Mouse (Mus musculus) embryonic facial prominence, embryonic 12.5 days (tissue): ENCODE results near the gene Abca1. TPM values are rescaled to one million over a fixed set of nuclear protein-coding genes. Genes with fewer than 3 reads are reported as not detected.

Experiments
- ATAC-seq: fragments of 200-750 bp; cut with Nextera tagmentation; 2 replicates; pipeline ENCODE4 v1.8.0; 2017; ENCODE audit not compliant: insufficient number of reproducible peaks, insufficient read depth, low FRiP score, low TSS enrichment
- H3K27ac ChIP-seq: fragments of 300-500 bp; sonication (generic); 2 replicates; pipeline ENCODE4 v1.5.1; 2016; ENCODE audit warnings: mild to moderate bottlenecking
- H3K27me3 ChIP-seq: fragments of 300-500 bp; sonication (generic); 2 replicates; pipeline ENCODE4 v1.6.1; 2016; ENCODE audit warnings: mild to moderate bottlenecking, moderate library complexity
- H3K36me3 ChIP-seq: fragments of 300-500 bp; sonication (generic); 2 replicates; pipeline ENCODE4 v1.6.1; 2016; ENCODE audit warnings: mild to moderate bottlenecking
- H3K4me1 ChIP-seq: fragments of 300-500 bp; sonication (generic); 2 replicates; pipeline ENCODE4 v1.6.1; 2016
- H3K4me2 ChIP-seq: fragments of 300-500 bp; sonication (generic); replicated peaks from 2 replicates; pipeline ENCODE4 v1.6.1; 2016; ENCODE audit warnings: mild to moderate bottlenecking, moderate library complexity
- H3K4me3 ChIP-seq: fragments of 300-500 bp; sonication (generic); 2 replicates; pipeline ENCODE4 v1.5.1; 2016; ENCODE audit warnings: mild to moderate bottlenecking
- H3K9ac ChIP-seq: fragments of 300-500 bp; sonication (generic); 2 replicates; pipeline ENCODE4 v1.6.1; 2016; ENCODE audit warnings: mild to moderate bottlenecking, moderate library complexity
- H3K9me3 ChIP-seq: fragments of 300-500 bp; sonication (generic); 2 replicates; pipeline ENCODE4 v1.6.1; 2016; ENCODE audit warnings: mild to moderate bottlenecking, moderate library complexity
- WGBS: fragments of 180-500 bp; shearing (Covaris S2); methylation state at CpG from one replicate; pipeline ENCODE4 v1.1.7; 2016; 5-methylcytosine and 5-hydroxymethylcytosine counted together
- polyA plus RNA-seq: library from polyadenylated mRNA; unstranded; fragments of >200 nt; fragmentation: Nextera tagmentation; extraction: Ambion mirVana; gene quantifications from 2 replicates; pipeline ENCODE4 v1.2.1, GENCODE M21; 2016

Gene Abca1
- polyA plus RNA-seq, 1 experiment from 2014 or later = 8.4 TPM

DNA sequence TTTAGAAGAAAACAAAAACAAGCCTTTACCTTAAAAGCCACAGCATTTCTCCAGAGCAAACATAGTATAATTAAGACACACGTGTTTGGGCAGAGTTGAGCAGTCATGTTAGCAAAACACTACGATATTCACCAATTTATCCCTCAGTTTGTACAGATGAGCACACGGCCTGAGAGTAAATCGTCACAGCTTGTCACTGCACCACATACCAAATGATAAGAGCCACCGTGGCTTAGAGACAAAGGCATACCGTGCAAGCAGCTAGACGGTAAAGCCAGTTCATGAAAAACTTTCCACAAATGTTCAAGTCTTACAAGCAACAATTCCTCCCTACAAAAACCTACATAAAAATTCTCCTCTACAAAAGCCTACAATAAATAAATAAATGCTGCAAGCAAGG, 57.2 kb downstream of the Abca1 start:
- no peak overlapping the region for H3K9ac ChIP-seq
- peaks cover 4% of the 10 kb centered on the region; the same call in 1 of the 2 replicates for H3K4me1 ChIP-seq
- ATAC-seq = no peak
- H3K4me3 ChIP-seq = no peak overlapping the region
- H3K27ac ChIP-seq = no peak overlapping the region
- H3K4me2 ChIP-seq = no peak overlapping the region
- H3K9me3 ChIP-seq = no peaks in the 10 kb centered on the region
- H3K27me3 ChIP-seq = no peaks in the 10 kb centered on the region
- WGBS = 84% methylated on average over 7 of the region's 7 CpGs
- H3K36me3 ChIP-seq = no peaks in the 10 kb centered on the region

- Histone ChIP-seq H3K27ac (no peak overlapping the region), H3K36me3 (no peaks in the 10 kb centered on the region), H3K9ac (no peak overlapping the region), H3K4me1 (peaks cover 4% of the 10 kb centered on the region; the same call in 1 of the 2 replicates), H3K27me3 (no peaks in the 10 kb centered on the region), H3K9me3 (no peaks in the 10 kb centered on the region), H3K4me3 (no peak overlapping the region), H3K4me2 (no peak overlapping the region)
- whole genome bisulfite sequencing = 75% methylated on average over 5 of the region's 5 CpGs
- ATAC-seq = no peak
Measured at GRCm38 (mm10) chr4:53101306-53101705, 58.4 kb downstream of the Abca1 start.

DNA sequence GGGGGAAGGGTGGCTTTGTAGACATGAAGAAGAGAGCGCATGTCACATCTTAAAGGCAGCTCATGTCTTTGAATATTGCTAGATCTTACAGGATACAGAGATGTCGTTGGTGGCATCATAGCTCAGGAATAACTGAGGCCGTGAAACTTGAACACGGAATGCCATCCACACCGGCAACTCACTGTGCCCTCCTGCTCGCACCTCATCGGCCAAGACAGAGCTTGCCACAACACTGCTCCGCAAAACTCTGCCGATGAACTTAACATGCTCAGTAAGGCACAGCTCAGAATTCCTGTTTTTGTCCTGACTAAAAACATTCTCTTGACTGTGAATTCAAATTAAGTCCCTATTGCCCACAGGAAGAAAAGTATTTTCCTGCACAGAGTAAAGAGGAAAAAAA, 59.2 kb downstream of the Abca1 start:
- no peak for ATAC-seq
- Histone ChIP-seq H3K4me3 (no peak overlapping the region), H3K9ac (no peak overlapping the region), H3K9me3 (no peaks in the 10 kb centered on the region), H3K27ac (no peak overlapping the region), H3K4me1 (no peaks in the 10 kb centered on the region), H3K27me3 (no peaks in the 10 kb centered on the region), H3K4me2 (no peak overlapping the region), H3K36me3 (no peaks in the 10 kb centered on the region)
- WGBS = 95% methylated on average over 9 of the region's 9 CpGs

- no peaks in the 10 kb centered on the region for H3K4me1 ChIP-seq
- no peak for ATAC-seq
- 0 out of 2 replicates have a peak, but pooled peaks cover 4% of the 10 kb centered on the region for H3K36me3 ChIP-seq
- H3K27ac ChIP-seq = no peak overlapping the region
- WGBS = 86% methylated on average over 4 of the region's 4 CpGs
- no peaks in the 10 kb centered on the region for H3K27me3 ChIP-seq
- no peak overlapping the region for H3K4me2 ChIP-seq
- no peak overlapping the region for H3K4me3 ChIP-seq
- no peaks in the 10 kb centered on the region for H3K9me3 ChIP-seq
- no peak overlapping the region for H3K9ac ChIP-seq
Measured at GRCm38 (mm10) chr4:53094850-53095249, 64.8 kb downstream of the Abca1 start.

DNA sequence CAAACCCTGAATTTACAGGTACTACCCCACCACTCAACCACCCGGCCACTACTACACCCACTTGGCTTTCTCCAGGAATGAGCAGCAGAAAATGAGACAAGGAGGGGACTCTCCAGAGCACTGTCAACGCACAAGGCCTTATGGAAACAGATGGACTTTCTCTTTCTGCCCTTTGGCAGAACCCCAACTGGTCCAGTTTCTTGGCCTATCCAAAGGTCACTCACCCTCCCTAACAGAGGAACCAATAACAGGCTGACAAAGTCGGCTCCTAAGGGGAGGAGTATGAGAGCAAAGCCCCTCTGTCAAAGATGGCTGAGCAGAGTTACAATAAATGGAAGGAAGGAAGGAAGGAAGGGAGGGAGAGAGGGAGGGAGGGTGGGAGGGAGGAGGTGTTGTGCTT, 65.4 kb downstream of the Abca1 start:
- WGBS = 73% methylated on average over 3 of the region's 3 CpGs
- H3K9me3 ChIP-seq = no peaks in the 10 kb centered on the region
- no peak overlapping the region for H3K4me2 ChIP-seq
- no peak overlapping the region for H3K4me3 ChIP-seq
- 0 out of 2 replicates have a peak, but pooled peaks cover 9% of the 10 kb centered on the region for H3K36me3 ChIP-seq
- no peak overlapping the region for H3K27ac ChIP-seq
- no peaks in the 10 kb centered on the region for H3K4me1 ChIP-seq
- ATAC-seq = no peak
- H3K27me3 ChIP-seq = no peaks in the 10 kb centered on the region
- H3K9ac ChIP-seq = no peak overlapping the region

DNA sequence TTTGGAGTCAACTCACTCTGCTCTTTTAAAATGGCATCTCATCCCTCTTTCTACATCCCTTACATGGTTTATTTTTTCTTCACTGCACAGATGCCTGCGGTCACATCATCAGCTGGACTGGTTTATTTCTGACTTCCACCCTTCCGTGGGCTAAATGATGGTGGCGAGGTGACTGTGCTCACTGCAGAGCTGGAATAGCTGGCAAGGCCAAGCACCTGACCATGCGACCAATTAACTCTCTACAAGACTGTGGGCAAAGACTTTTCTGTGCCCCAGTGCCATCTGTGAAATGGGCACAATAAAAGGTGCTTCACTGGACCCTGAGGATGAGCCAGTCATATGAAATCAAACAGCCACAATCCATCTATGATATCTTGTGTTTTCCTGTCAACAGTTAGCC, 66.1 kb downstream of the Abca1 start:
- Histone ChIP-seq H3K4me3 (no peak overlapping the region), H3K4me2 (no peak overlapping the region), H3K9me3 (no peaks in the 10 kb centered on the region), H3K9ac (no peak overlapping the region), H3K27me3 (no peaks in the 10 kb centered on the region), H3K27ac (no peak overlapping the region), H3K36me3 (0 out of 2 replicates have a peak, but pooled peaks cover 9% of the 10 kb centered on the region), H3K4me1 (no peaks in the 10 kb centered on the region)
- 89% methylated on average over 4 of the region's 4 CpGs for WGBS
- no peak for ATAC-seq

DNA sequence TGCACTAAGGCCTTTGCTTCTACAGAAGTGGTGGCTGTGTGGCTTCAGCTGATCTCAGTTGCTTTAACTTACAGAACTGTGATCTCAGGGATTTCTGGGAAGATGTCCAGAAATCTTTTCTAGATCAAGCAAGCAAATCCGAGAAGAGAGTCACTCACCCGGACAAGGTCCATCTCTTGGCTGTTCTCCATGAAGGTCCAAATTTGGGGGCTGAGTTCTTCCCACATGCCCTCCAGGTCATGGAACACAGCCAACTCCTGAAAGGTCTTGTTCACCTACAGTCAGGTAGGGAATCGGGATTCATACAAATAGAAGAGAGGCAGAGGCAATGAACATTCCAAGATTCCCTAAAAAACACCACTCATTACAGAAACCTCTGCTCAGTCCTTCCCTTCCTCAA, 70.1 kb downstream of the Abca1 start:
- H3K36me3 ChIP-seq = peaks cover 13% of the 10 kb centered on the region; the same call in 1 of the 2 replicates
- H3K27ac ChIP-seq = no peak overlapping the region
- ATAC-seq = no peak
- H3K27me3 ChIP-seq = no peaks in the 10 kb centered on the region
- H3K9me3 ChIP-seq = no peaks in the 10 kb centered on the region
- 83% methylated on average over 3 of the region's 3 CpGs for WGBS
- no peak overlapping the region for H3K9ac ChIP-seq
- no peaks in the 10 kb centered on the region for H3K4me1 ChIP-seq
- no peak overlapping the region for H3K4me2 ChIP-seq
- no peak overlapping the region for H3K4me3 ChIP-seq

- H3K9ac ChIP-seq = no peak overlapping the region
- peaks cover 17% of the 10 kb centered on the region for H3K36me3 ChIP-seq
- ATAC-seq = no peak
- H3K27ac ChIP-seq = no peak overlapping the region
- H3K4me1 ChIP-seq = no peaks in the 10 kb centered on the region
- no peak overlapping the region for H3K4me2 ChIP-seq
- WGBS = 53% methylated on average over 4 of the region's 4 CpGs
- H3K9me3 ChIP-seq = no peaks in the 10 kb centered on the region
- no peak overlapping the region for H3K4me3 ChIP-seq
- H3K27me3 ChIP-seq = no peaks in the 10 kb centered on the region
Measured at GRCm38 (mm10) chr4:53088999-53089398, 70.7 kb downstream of the Abca1 start.

GRCm38 (mm10) chr4:53086636-53087035, 73.1 kb downstream of the Abca1 start:
- 83% methylated on average over 2 of the region's 2 CpGs for WGBS

GRCm38 (mm10) chr4:53085634-53086033, 74.1 kb downstream of the Abca1 start:
- H3K4me2 ChIP-seq = no peak overlapping the region
- peaks cover 34% of the 10 kb centered on the region for H3K36me3 ChIP-seq
- WGBS = 66% methylated on average over 4 of the region's 4 CpGs

More at GRCm38 (mm10) chr4:53086636-53087035, 73.1 kb downstream of the Abca1 start:
- Histone ChIP-seq H3K36me3 (peaks cover 33% of the 10 kb centered on the region), H3K4me3 (no peak overlapping the region), H3K9ac (no peak overlapping the region), H3K27me3 (no peaks in the 10 kb centered on the region), H3K9me3 (no peaks in the 10 kb centered on the region), H3K4me1 (no peaks in the 10 kb centered on the region), H3K27ac (no peak overlapping the region), H3K4me2 (no peak overlapping the region)
- no peak for ATAC-seq

DNA sequence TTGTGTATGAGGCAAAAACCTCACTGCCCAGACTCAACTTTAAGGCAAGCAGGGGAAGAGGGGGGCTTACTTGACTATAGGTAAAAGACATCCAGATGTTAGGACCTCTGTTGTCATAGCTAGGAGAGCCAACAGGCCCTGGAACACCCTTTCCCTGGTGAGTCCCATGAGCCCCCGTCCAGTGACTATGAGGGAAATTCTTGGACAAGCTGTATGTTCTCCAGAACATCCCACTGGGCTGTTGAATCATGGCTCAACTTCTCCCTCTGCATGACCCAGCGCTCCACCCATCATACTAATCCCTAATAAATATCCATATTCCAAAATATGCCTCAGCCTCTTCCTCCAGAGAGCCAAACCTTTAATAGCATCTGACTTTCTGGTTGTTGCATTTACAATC, 76.6 kb downstream of the Abca1 start:
- ATAC-seq = no peak
- H3K36me3 ChIP-seq = peaks cover 31% of the 10 kb centered on the region

More at GRCm38 (mm10) chr4:53085634-53086033, 74.1 kb downstream of the Abca1 start:
- no peak for ATAC-seq
- no peak overlapping the region for H3K27ac ChIP-seq
- no peak overlapping the region for H3K9ac ChIP-seq
- no peaks in the 10 kb centered on the region for H3K4me1 ChIP-seq
- H3K27me3 ChIP-seq = no peaks in the 10 kb centered on the region
- H3K9me3 ChIP-seq = no peaks in the 10 kb centered on the region
- H3K4me3 ChIP-seq = no peak overlapping the region

DNA sequence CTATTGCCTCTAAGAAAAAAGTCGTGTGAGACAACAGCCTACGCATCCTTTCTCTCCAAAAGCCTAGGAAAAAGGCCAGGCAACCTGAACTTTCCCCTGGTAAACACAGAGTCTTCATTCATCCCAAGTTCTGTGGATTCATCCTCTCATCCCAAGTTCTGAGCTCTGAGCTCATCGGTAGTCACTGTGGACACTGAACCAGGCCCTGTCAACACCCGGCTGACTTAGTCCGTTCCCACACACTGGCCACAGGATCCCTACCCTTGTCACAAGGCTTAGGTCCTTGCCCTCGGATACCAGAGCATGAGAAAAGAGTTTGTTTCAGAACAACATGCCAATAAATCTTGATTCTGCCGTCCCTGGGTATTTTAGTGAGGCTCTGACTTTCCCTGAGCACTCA, 77.2 kb downstream of the Abca1 start:
- Histone ChIP-seq H3K4me1 (no peaks in the 10 kb centered on the region), H3K27ac (no peak overlapping the region), H3K4me2 (no peak overlapping the region), H3K27me3 (no peaks in the 10 kb centered on the region), H3K9me3 (no peaks in the 10 kb centered on the region), H3K9ac (no peak overlapping the region), H3K4me3 (no peak overlapping the region), H3K36me3 (peaks cover 31% of the 10 kb centered on the region)
- WGBS = 85% methylated on average over 7 of the region's 7 CpGs
- ATAC-seq = no peak

More for the DNA sequence above, 76.6 kb downstream of the Abca1 start:
- WGBS = 92% methylated on average over 2 of the region's 2 CpGs
- H3K9ac ChIP-seq = no peak overlapping the region
- no peaks in the 10 kb centered on the region for H3K9me3 ChIP-seq
- no peaks in the 10 kb centered on the region for H3K4me1 ChIP-seq
- H3K27ac ChIP-seq = no peak overlapping the region
- no peak overlapping the region for H3K4me2 ChIP-seq
- H3K27me3 ChIP-seq = no peaks in the 10 kb centered on the region
- no peak overlapping the region for H3K4me3 ChIP-seq

GRCm38 (mm10) chr4:53081851-53082250, 77.8 kb downstream of the Abca1 start:
- Histone ChIP-seq H3K36me3 (peaks cover 34% of the 10 kb centered on the region), H3K4me3 (no peak overlapping the region), H3K4me1 (no peaks in the 10 kb centered on the region), H3K27me3 (no peaks in the 10 kb centered on the region), H3K27ac (no peak overlapping the region), H3K4me2 (no peak overlapping the region), H3K9me3 (no peaks in the 10 kb centered on the region), H3K9ac (no peak overlapping the region)
- no peak for ATAC-seq
- WGBS = 91% methylated on average over 11 of the region's 11 CpGs
